In genomic region chr9:8970240-8970639, GRCm38 (mm10) we compare ENCODE assay signal across 12 mouse cellular contexts. TPM values are rescaled to one million over a fixed set of nuclear protein-coding genes. Genes with fewer than 3 reads are reported as not detected.
A peak's percentile ranks its signal among the peaks of the same experiment; 100 is the strongest.
DNase-seq lines count a peak whose midpoint lies in the region; ATAC-seq and TF ChIP-seq lines count a peak whose summit lies in the region.
"Had no signal": no experiment of that assay in that cellular context is flagged by ENCODE, and none has a peak within 500 bp of the region (broad histone marks: within the 10 kb centered on the region; RNA-seq: fewer than 3 reads in every experiment).

No protein-coding gene starts in this region.

- no peaks in the 10 kb centered on the region for H3K4me1 ChIP-seq in forebrain, embryonic 16.5 days (replicated peaks; ENCODE audit: control insufficient read depth, insufficient read depth, low read length)
- no peaks in the 10 kb centered on the region for H3K4me1 ChIP-seq in forebrain, embryonic 12.5 days
- no peaks in the 10 kb centered on the region for H3K4me1 ChIP-seq in limb, embryonic 14.5 days (ENCODE audit: control insufficient read depth, insufficient read depth, low read length)
- H3K4me1 ChIP-seq: embryonic facial prominence, embryonic 12.5 days; neural tube, embryonic 12.5 days had no signal

- 0 out of 2 replicates have a peak, but pooled peaks have one; percentile 33 for ATAC-seq in forebrain, embryonic 16.5 days
- no peak for ATAC-seq in forebrain, embryonic 12.5 days (ENCODE audit: low FRiP score)
- ATAC-seq in limb, embryonic 14.5 days (ENCODE audit: low FRiP score, low read depth), result peak; percentile 55
- ATAC-seq in megakaryocyte progenitor cell, adult 5-6 weeks (replicated peaks; ENCODE audit: poor library complexity), result no peak

- no peak overlapping the region for H3K27ac ChIP-seq in forebrain, embryonic 16.5 days (ENCODE audit: low read length)
- no peak overlapping the region for H3K27ac ChIP-seq in forebrain, embryonic 12.5 days
- no peak overlapping the region for H3K27ac ChIP-seq in limb, embryonic 14.5 days (replicated peaks; ENCODE audit: low read depth, low read length)
- H3K27ac ChIP-seq: embryonic facial prominence, embryonic 12.5 days; neural tube, embryonic 12.5 days had no signal

- no peak overlapping the region for H3K4me3 ChIP-seq in forebrain, embryonic 16.5 days (replicated peaks; ENCODE audit: low read length)
- H3K4me3 ChIP-seq in forebrain, embryonic 12.5 days (replicated peaks), result no peak overlapping the region
- no peak overlapping the region for H3K4me3 ChIP-seq in limb, embryonic 14.5 days (replicated peaks; ENCODE audit: low read length)
- H3K4me3 ChIP-seq: embryonic facial prominence, embryonic 12.5 days; neural tube, embryonic 12.5 days had no signal

- H3K9me3 ChIP-seq in forebrain, embryonic 16.5 days (ENCODE audit: control insufficient read depth, low read length), result no peaks in the 10 kb centered on the region
- H3K9me3 ChIP-seq in forebrain, embryonic 12.5 days, result no peaks in the 10 kb centered on the region
- H3K9me3 ChIP-seq in limb, embryonic 14.5 days (ENCODE audit: control insufficient read depth, low read length), result no peaks in the 10 kb centered on the region
- H3K9me3 ChIP-seq: embryonic facial prominence, embryonic 12.5 days; neural tube, embryonic 12.5 days had no signal

- 48% methylated on average over 7 of the region's 7 CpGs for WGBS in forebrain, embryonic 16.5 days
- WGBS in forebrain, embryonic 12.5 days, result 72% methylated on average over 7 of the region's 7 CpGs
- 39% methylated on average over 7 of the region's 7 CpGs for WGBS in limb, embryonic 14.5 days

- H3K9ac ChIP-seq in forebrain, embryonic 16.5 days (replicated peaks; ENCODE audit: low read depth, low read length), result no peak overlapping the region
- no peak overlapping the region for H3K9ac ChIP-seq in forebrain, embryonic 12.5 days
- no peak overlapping the region for H3K9ac ChIP-seq in limb, embryonic 14.5 days (ENCODE audit: low read depth, low read length, severe bottlenecking)
- H3K9ac ChIP-seq: embryonic facial prominence, embryonic 12.5 days; neural tube, embryonic 12.5 days had no signal

- TF ChIP-seq POLR2A in limb, embryonic 14.5 days (IDR thresholded peaks at IDR 0.05; ENCODE audit: borderline replicate concordance, extremely low read depth, insufficient read depth, insufficient read length), result no peak

- H3K27me3 ChIP-seq in forebrain, embryonic 16.5 days (replicated peaks; ENCODE audit: control insufficient read depth, insufficient read depth, low read length), result no peaks in the 10 kb centered on the region
- no peaks in the 10 kb centered on the region for H3K27me3 ChIP-seq in forebrain, embryonic 12.5 days
- no peaks in the 10 kb centered on the region for H3K27me3 ChIP-seq in limb, embryonic 14.5 days (ENCODE audit: control insufficient read depth, insufficient read depth, low read length)
- H3K27me3 ChIP-seq: embryonic facial prominence, embryonic 12.5 days; neural tube, embryonic 12.5 days had no signal

- DNase-seq in urinary bladder, adult 18-20 months (ENCODE audit: low spot score in 2 of 2), result peak; percentile 2 to 15
- DNase-seq in urinary bladder, adult 2 months (ENCODE audit: low spot score), result no peak
- DNase-seq in limb, embryonic 14.5 days (ENCODE audit: low spot score), result peak; percentile 70
- no peak for DNase-seq in spleen, postnatal 36 days (ENCODE audit: low spot score in 2 of 2)
- DNase-seq in left cerebral cortex, adult 18-20 months (ENCODE audit: low spot score in 2 of 2), result no peak
- DNase-seq: adrenal gland, adult 8-10 months had no signal

- H3K36me3 ChIP-seq in forebrain, embryonic 16.5 days (ENCODE audit: control insufficient read depth, insufficient read depth), result no peaks in the 10 kb centered on the region
- no peaks in the 10 kb centered on the region for H3K36me3 ChIP-seq in forebrain, embryonic 12.5 days (replicated peaks)
- H3K36me3 ChIP-seq in limb, embryonic 14.5 days (ENCODE audit: control insufficient read depth, insufficient read depth, low read length), result no peaks in the 10 kb centered on the region
- H3K36me3 ChIP-seq: embryonic facial prominence, embryonic 12.5 days; neural tube, embryonic 12.5 days had no signal

- no peak overlapping the region for H3K4me2 ChIP-seq in forebrain, embryonic 16.5 days (ENCODE audit: low read length)
- no peak overlapping the region for H3K4me2 ChIP-seq in forebrain, embryonic 12.5 days
- no peak overlapping the region for H3K4me2 ChIP-seq in limb, embryonic 14.5 days (replicated peaks; ENCODE audit: low read depth, low read length, severe bottlenecking)
- H3K4me2 ChIP-seq: embryonic facial prominence, embryonic 12.5 days; neural tube, embryonic 12.5 days had no signal

RNA-seq across cellular contexts. Expression of gene Gm16485, which starts 1.4 kb away (rescaled TPM):
- polyA plus RNA-seq in forebrain, embryonic 16.5 days (2015; fragmentation: Nextera tagmentation; extraction: Ambion mirVana), result 0.15 and 0.18 TPM in 2 replicates
- polyA plus RNA-seq in forebrain, embryonic 12.5 days (2016; fragmentation: Nextera tagmentation; extraction: Ambion mirVana), result 0.04 and 0.09 TPM in 2 replicates
- polyA plus RNA-seq in urinary bladder, adult 2 months (2012; rRNA removed), result 0.19 and 0.21 TPM in 2 replicates
- 0.26 and 0.27 TPM in 2 replicates for polyA plus RNA-seq in limb, embryonic 14.5 days (2012; rRNA removed)
- 0.18 and 0.21 TPM in 2 replicates for polyA plus RNA-seq in limb, embryonic 14.5 days (2014; fragmentation: Nextera tagmentation; extraction: Ambion mirVana)
- 10 to 100 TPM; 12.2 to 13.6 TPM for total RNA-seq in left cerebral cortex, adult 18-20 months (2021)
- 0.07 TPM in 1 of 2 replicates, not detected in the other for total RNA-seq in megakaryocyte progenitor cell, adult 5-6 weeks (2015)
- total RNA-seq in megakaryocyte progenitor cell, adult 5-6 weeks (2017), result not detected in 2 replicates
- polyA plus RNA-seq: heart, embryonic 16.5 days had no signal

Comparison
In these comparisons a context has a peak if more than half of its experiments do, and no peak if none do; other contexts are left out.
1. ATAC-seq: peak in forebrain, embryonic 16.5 days (single experiment) and limb, embryonic 14.5 days (single experiment); none in forebrain, embryonic 12.5 days (single experiment) and megakaryocyte progenitor cell, adult 5-6 weeks (single experiment).
2. DNase-seq: peak in urinary bladder, adult 18-20 months (2 of 2) and limb, embryonic 14.5 days (single experiment); none in urinary bladder, adult 2 months (single experiment), spleen, postnatal 36 days (0 of 2) and left cerebral cortex, adult 18-20 months (0 of 2).